Mouse (Mus musculus) neural tube, embryonic 10.5 days (tissue): ENCODE results near the gene Ccno.
A peak's percentile ranks its signal among the peaks of the same experiment; 100 is the strongest.
"Not testable (repeated sequence)": the region's sequence is repeated elsewhere in the genome, so short reads cannot be mapped to it uniquely, and the experiment has no call there.

Experiments
- DNase-seq: peaks from one replicate; pipeline ENCODE4 v3.0.0-alpha.2; 2017; ENCODE audit warnings: low spot score; ENCODE audit errors: extremely low spot score

The Ccno gene

DNA sequence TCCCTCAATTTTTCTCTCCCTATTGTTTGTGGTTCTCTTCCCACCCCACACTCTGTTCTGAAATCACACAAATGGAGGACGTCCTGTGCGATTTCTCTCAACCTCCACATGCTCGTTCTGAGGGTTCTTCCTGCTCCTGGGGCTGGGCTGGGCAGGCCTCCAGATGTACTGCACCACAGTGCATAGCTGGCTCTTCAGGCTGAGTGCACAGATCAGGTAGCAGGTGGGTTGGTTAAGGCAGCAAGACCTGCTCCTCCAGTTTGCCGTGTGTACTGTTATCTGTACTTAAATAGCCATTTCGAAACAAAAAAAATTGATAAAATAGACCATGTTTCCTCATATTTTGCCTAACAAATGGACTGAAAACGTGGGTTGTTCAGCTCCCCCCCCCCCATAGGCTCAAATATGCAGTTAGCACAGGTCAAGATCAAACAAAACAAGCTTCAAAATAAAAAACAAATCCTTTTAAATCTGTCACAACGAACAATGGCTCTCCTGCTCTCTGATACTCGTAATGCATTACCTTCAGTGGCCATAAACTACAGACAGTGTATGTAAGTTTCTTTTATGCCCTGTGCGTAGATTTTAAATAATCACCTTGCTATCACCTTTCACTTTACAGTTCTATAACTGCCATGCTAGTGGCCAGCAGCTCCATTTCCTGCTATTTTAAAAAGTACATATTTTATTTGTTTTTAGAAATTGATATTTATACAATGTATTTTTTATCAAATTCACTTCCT is 13.1 kb downstream of the Ccno start:
- DNase-seq: no peak

DNA sequence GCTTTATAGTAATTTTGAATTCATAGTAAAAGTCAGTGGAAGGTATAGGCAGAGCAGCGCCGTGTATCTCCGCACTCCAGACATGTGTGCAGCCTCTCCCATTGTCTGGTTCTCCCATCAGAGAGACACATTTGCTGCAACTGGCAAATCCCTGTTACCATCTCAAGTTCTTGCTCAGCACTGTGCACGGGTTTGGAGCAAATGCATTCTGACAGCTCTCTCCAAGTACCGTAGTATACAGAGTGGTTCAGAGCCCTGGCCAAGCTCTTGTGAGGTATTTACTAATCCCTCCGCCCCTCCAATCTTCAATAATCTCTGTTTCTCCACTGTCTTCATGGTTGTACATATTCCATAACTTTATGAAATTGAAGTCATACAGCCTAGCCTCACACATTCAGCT is 25.1 kb downstream of the Ccno start:
- DNase-seq: no peak

DNA sequence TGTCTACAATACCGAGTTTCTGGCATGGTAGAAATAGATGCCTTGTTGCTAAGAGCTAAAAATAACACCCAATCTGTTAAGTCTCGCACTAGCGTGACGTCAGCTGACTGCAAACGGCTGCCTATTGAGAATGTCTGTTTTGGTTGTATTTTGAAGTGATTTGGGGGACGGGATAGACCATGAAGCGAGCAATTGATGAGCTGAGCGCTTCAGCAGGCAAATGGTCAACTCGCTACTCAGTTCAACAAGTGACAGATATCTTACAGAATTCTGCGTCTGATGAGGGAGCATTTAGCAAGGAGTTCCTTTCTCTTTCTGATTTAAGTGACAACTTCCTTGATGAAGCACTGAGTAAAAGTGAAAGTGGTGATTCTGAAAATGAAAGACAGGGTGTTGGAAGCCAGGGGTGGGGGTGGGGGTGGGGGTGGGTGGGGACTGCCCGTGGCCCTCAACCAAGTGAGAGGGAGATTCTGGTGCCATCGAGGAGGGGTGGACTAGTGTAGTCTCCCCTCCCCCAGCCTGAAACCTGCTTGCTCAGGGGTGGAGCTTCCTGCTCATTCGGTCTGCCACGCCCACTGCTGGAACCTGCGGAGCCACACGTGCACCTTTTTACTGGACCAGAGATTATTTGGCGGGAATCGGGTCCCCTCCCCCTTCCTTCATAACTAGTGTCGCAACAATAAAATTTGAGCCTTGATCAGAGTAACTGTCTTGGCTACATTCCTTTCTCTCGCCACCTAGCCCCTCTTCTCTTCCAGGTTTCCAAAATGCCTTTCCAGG is 25.8 kb downstream of the Ccno start:
- DNase-seq: not testable (repeated sequence)

DNA sequence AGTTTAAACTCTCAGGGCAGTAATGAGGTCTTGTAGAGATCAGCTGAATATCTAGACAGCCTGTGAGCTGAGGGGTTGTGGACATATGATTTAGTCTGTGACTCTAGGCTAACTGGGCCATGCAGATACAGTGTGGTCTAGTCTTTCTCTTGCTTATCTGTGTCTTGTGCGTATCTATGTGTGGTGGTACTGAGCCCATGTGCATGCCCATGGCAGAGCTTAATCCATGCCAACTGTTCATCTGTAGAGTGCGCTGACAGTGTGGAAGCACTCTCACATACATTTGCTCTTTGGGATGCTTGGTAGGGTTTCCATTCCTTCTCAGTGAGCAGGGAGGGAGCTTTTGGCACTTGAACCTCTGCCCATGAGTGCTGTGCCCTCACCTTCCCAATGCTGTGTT is 33.9 kb downstream of the Ccno start:
- no peak for DNase-seq

DNA sequence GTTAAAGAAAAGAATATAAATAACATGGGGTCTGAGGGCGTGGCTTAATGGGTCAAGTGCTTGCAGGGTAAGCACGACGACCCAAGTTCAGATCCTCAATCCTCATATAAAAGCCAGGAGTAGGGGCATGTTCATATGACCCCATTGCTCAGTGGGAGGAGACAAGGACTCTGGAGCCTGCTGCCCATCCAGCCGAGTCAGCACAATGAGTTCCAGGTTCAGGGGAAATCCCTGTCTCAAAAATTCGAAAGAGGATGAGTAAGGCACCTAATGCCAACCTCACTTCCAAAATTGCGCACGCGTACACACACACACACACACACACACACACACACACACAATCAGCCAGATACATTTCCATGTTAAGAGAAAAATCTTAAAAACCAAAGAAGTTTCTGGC is 34.9 kb downstream of the Ccno start:
- DNase-seq: no peak

DNA sequence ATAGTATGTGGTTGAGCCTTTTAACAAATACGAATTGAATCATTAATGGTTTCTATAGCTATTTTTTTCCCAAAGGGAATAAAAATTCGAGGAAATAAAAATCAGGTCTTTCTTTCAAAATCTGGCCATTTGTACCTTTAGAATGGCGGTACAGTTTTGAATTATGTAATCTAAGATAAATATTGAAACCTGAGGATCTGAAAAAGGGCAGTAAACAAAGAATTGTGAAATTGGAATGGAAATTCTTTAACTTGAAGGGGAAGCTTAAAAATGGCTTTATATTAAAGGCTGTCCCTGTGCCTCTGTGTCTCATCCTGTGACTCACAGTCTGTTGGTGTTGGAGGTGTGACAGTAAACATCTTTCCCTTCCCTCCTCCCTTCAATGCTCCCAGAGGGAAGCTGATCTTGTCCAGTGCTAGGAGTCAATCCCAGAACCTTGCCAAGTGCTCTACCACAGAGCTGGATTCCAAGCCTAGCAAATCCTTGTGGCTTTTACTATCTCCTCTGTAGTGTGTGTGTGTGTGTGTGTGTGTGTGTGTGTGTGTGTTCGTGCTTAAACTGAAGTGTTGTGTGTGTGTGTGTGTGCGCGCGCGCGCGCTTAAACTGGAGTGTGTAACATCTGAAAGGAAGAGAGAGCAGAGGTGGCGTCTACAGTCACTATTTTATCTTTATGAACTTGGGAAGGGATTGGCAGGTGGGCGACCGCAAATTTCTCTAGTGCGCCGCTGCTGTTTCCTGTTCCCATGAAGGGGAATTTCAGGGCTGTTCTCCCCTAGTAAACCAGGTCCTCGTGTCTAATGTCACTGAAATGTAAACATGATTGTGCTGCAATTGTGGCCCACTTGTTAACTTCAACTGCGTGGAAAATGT is 35.9 kb downstream of the Ccno start:
- DNase-seq: no peak

DNA sequence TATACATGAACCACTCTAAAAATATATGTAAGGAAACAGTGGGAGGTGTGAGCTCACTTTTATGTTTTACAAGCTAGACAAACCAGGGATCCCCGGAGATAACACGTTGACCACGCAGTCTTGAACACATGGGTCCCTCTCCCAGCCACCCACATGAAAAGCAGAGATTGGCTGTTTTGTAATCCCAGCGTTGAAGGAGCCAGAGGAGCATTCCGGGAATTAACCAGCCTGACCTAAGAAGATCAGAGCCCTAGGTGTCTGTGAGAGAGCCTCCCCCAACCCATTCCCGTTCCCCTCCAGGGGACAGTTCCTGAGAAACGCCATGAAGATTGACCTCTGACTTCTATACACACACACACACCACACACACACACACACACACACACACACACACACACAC is 43.7 kb downstream of the Ccno start:
- no peak for DNase-seq

DNA sequence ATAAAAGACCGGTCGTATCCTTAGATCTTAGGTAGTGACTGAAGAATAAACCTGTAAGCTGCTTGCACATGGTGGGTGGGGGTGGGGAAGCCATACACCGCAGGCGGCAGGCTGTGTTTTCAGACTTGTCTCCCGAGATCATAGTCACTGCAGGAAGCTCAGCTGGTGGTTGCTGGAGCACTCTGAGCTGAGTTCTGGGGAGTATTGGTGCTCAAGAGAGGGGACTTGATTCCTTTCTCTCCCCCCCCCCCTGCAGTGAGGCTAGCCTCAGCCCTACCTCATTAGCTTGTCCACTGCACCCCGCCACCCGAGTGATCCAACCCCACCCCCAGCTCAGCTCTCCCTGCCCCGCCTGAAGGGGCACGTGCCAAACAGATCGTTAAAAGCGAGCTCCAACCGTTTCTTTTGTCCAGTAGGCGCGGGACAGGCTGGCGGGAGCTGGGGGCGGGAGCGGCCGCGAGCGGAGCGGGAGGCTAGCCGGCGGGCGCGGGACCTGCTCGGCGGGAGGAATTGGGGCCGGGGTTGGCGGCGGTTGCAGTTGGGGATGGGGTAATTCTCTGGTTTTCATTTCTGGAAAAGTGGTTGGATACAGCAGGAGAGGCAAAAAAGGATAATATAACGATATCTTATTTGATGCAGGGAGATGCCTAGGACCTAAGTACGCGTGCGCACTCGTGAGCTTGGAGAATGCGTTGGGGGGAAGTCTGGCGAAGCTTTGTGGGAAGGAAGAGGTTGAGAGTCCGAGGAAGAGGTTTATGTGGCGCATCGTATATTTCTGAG is 44.4 kb downstream of the Ccno start:
- peak; percentile 81 for DNase-seq

DNA sequence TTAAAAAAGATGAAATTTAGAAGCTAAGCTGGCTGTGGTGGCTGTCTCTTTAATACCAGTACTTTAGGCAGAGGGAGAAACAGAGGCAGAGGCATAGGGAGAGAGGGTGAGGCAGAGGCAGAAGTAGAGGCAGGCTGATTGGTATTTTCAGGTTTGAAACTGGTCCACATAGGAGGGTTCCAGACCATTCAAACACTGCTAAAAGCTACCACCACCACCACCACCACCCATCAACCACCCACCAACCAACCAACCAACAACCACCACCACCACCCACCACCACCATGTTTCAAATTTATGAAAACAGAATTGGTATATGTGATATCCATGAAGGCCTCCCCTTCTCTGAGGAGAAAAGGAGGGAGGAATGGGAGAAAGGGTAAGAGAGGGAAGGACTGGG is 45.2 kb downstream of the Ccno start:
- DNase-seq: no peak

DNA sequence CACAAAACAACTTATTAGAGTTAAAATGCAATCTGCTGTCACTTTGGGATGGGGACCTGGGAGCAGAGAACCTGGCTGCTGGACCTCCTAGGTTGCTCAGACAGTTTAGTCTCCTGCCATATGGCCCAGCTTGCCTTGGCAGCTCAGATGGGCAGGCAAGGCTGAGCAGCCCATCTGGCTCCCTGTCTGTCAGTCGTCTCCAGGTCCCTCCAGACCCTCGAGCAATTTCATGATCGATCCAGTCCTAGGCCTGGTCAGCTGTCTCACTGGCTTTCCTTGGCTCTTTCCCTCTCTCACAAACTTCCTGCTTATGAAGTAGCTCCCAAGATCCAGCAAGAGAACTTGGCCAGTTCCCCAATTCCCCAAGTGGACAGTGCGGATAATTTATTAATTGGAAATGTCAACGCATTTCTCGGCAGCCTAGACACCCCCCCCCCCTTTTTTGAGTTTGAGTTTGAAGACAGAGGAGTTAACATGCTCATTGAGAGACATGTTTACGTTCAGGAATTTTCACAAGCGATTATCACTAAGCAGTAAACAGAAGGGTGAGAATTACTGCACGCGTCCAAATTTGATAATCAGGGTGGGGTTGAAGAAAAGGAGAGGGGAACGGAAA is 46.8 kb downstream of the Ccno start:
- peak; percentile 43 for DNase-seq

DNA sequence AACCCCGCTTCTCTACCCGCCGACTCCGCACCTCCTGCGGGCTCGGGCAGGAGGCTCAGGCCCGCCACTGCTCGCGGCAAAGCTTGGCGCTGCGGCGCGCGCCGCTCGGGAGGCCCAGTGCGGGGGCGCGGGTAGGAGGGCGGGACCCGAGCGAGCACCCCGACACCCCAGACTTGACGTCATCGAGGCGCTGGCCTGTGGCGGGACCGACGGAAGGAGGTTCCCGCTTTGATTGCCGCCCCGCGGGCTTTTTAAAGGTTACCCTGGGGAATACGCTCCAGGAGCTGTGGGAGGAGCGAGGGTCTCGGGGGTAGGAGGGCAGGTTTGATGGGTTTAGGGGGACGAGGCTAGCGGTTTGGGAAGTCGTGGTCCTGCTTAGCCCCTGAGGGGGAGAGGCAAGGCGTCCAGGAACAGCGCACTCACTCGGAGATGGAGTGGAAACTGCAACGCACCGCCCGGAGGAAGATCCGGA is 47.4 kb downstream of the Ccno start, which contains the start of gene Cdc20b:
TSS of gene Cdc20b (plus strand) at position 162 of the 472 bp plus-strand sequence.
- peak; percentile 57 for DNase-seq

DNA sequence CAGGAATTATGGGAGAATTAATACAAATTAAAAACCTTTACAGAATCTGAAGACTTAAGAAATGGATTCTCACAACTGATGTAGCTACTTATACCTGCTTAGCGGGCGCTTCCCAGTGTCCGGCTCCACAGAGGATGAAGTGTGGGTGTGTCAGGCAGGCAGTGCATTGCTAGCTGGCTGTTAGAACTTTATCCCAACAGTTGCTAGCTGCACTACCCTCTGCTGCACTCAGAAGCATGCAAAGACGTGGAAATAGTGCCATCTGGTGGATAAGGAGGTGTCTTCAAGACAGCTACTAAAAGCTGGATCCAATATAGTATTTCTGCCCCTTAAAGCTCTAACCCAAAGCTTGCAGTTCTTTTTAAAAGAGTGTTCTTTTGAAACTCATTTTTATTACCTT is 48.2 kb downstream of the Ccno start:
- peak; percentile 70 for DNase-seq
